Mouse (Mus musculus) heart, adult 9 months (tissue): ENCODE results near the gene Nktr.

ENCODE experiments used
- DNase-seq, 2 experiments: peaks; one replicate each; pipeline ENCODE4 v3.0.0; 2022; ENCODE audit warnings: low spot score in 2 of 2

Nktr gene

DNA sequence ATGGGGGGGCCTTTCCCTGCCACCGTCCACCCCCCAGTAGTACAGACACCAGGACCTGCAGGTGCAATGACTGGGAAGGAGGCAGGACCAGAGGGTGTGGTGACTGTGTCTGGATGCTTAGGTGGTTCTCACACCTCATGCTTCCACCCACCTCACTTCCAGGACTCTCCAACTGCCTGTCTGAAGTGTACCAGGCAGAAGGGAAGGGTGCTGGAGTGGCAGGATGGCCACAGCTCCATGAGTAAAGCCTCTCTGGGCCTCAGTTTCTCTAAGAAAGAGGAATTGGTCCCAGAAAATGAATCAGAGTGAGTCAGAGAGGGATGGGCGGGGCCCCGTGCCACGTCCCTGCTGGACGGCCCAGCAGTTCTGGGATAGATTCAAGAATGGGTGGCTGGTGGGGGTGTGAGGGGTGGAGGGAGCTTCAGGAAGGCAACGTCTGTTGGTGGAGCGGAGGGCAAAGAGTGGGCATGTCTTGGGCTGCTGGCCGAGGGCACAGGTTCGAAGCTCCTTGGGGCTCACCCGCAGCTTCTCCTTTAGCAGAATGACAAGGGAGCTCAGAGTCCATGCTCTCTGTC lies 42.2 kb downstream of the Nktr start:
- DNase-seq = no peak

DNA sequence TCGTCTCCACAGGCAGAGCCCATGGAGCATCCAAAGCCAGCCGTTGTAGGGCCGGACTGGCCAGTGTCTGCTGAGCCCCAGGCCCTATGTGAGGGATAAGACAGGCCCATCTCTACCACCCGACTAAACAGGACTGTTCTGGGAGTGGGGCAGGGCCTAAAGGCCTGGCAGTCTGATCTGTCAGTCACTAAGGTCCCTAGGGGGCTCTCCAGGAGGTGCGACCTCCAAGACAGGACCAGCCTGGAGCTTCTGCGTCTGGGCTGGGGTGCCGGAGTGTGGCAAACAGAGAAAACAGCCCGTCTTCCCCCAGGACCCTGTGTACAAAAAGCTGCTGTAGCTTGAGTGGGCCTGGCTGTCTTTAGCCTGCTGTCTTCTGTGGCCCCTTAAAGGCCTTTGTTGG lies 42.8 kb downstream of the Nktr start:
- DNase-seq = no peak

DNA sequence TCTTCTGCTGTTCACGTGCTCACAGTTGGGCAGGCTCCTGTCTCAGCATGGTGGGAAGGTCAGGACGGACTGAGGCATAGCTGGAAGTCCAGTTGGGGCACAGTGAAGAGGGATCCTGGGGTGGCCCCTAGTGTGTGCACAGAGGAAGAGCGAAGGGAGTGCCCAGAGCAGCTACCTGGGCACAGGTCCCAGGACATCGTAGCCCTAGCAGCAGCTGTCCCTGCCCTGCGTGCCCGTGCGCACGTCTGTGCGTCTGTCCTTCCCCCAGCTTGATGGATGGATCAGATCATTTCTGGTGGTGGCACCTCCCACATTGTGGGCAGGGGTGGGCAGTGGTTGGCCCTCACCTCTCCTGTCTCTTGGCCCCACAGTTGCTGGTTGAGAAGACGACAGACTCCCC lies 43.3 kb downstream of the Nktr start:
- no peak for DNase-seq

DNA sequence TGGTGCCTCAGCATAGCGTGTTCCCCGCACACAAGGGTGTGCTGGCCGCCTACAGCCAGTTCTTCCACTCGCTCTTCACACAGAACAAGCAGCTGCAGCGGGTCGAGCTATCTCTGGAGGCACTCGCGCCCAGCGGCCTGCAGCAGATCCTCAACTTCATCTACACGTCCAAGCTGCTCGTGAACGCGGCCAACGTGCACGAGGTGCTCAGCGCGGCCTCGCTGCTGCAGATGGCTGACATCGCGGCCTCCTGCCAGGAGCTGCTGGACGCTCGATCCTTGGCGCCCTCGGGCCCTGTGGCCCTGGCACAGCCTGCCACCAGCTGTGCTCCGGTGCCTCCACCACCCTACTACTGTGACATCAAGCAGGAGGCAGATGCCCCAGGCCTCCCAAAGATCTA lies 43.8 kb downstream of the Nktr start:
- no peak for DNase-seq

DNA sequence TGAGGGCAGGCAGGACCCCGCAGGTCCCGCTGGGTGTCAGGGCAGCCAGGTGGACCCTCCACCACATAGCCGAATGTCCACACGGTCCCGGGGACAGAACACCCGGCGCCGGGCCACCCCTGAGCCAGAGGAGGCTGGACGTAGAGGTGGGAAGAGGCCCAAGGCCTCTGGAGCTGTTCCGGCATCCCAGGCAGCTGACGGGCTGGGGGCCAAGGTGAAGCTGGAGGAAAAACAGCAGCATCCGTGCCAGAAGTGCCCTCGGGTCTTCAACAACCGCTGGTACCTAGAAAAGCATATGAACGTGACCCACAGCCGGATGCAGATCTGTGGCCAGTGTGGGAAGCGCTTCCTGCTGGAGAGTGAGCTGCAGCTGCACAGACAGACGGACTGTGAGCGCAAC lies 44.7 kb downstream of the Nktr start:
- peak; percentile 51 to 56 for DNase-seq

DNA sequence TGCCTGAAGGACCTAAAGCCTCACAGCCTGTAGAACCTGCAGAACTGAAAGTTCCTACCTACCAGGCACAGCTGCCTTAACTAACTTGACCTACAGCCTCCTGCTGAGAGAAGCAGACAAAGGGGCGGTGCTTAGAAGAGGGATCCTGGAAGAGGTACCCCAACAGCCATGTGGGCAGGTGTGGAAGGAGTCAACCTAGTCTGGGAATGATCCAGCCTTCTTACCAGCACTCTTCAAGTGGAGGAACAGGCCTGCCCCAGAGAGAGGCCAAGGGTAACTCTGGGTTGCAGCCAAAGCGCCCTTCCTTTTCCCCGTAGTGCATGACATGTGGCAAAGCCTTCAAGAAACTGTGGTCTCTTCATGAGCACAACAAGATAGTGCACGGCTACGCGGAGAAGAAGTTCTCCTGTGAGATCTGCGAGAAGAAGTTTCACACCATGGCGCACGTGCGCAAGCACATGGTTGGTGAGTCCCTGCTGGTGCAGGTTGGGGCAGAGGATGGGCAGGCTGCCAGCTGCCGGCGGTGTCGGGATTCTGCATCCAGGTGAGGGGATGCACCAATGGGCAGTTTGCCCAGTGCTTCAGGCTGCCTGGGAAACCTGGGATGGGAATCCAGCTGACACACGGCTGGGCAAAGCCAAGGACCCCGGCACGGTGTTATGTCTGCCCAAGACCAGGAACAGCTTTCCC lies 46.3 kb downstream of the Nktr start:
- no peak for DNase-seq

DNA sequence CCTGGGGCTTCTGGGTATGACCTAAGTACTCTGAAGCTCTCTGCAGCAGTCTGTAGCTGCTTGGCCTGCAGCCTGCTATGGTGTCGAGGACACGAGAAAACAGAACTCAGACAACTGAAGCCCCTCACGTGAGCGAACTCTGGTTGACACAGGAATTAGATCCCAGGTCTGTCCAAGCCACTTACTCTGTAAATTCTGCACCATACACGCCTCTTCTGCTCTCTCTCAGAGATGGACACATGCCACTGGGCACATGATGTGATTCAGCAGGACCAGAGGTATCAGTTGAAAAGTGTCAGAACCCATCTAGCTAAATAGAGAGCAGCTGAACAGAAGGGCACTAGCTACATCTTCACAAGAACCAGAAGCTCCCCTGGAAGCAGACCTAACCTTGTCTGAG lies 53.4 kb downstream of the Nktr start:
- no peak for DNase-seq

DNA sequence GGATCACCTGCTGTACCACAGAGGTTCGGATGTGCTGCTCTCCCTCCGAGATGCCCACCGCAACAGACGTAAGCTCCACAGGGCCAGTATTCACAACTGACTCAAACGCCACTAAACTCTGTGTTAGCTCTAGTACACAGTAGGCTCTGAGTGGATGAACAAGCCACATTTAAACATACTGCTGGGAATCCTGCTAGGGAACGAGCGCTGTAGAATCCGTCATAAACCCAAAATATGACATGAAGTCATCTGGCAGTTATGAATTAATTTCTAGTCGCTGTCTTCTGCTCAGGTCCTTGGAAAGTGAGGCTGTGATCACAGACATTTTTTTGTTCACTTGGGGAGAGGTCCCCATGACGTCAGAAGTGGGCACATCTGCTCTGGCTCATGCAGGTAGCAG lies 57.0 kb downstream of the Nktr start:
- DNase-seq = no peak

DNA sequence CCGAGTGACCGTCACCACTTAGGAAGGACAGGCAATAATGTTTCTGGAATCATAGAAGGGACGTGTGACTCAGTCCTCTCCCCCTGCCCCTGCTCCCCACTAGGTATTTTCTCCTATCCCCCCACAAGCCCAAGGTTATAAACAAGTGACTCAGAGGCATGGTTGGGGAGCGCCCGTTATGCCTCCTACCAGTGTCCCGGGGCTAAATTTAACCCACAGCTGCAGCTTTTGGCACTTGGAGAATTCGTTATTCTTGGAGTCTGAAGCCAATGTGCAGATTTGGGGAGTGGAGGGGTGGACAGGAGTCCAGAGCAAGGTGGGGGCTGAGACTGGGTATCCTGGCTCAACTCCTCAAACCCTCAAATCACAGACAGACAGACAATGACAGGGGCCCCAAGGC lies 57.5 kb downstream of the Nktr start:
- DNase-seq = peak; percentile 31 to 52

DNA sequence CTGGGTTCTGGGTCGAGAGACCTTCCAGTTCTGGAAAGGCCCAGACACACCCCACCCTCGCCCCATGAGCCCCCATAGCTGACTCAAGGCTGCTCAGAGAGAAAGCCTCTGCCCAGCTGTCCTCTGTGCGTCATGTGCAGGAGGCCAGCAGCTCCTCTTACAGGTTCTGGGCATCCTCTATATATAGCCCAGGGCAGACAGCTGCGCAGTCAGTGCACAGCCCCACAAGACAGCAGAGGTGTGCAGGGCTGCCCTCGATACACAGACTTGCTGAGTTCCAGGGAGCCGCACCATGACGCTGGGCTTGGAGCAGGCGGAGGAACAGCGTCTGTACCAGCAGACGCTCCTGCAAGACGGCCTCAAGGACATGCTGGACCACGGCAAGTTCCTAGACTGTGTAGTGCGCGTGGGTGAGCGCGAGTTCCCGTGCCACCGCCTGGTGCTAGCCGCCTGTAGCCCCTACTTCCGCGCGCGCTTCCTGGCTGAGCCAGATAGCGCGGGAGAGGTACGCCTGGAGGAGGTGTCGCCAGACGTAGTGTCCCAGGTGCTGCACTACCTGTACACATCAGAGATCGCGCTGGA lies 58.6 kb downstream of the Nktr start, which contains the start of gene Klhl40:
Gene Klhl40, plus strand, starts transcription at position 124 of the 582 bp plus-strand sequence.
- no peak for DNase-seq

DNA sequence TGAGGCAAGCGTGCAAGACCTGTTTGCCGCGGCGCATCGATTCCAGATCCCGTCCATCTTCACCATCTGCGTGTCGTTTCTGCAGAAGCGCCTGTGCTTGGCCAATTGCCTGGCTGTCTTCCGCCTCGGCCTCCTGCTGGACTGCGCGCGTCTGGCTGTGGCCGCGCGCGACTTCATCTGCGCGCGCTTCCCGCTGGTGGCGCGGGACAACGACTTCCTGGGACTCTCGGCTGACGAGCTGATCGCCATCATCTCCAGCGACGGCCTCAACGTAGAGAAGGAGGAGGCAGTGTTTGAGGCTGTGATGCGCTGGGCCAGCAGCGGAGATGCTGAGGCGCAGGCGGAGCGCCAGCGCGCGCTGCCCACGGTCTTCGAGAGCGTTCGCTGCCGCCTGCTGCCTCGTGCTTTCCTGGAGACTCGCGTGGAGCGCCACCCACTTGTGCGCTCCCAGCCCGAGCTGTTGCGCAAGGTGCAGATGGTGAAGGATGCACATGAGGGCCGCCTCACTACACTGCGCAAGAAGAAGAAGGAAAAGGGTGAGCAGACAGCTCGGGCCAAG lies 59.2 kb downstream of the Nktr start:
- DNase-seq = no peak

DNA sequence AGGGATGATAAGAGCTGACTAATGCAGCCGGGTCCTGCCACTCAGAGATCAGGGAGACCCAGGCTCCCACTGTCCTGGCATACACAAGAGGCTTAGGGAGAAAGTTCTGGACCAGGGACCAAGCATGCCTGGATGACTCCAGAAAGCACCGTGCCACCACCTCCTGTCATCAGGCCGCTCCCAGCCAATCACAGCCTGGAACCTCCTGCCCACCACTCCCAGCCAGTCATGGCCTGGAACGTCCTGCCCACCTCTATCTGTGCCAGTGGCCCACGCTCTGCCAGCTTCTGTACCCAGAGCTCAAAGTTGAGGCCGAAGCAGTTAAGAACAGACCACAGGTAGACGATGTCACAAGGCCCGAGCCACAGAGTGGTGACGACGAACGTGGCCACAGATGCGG lies 65.8 kb downstream of the Nktr start:
- no peak for DNase-seq

DNA sequence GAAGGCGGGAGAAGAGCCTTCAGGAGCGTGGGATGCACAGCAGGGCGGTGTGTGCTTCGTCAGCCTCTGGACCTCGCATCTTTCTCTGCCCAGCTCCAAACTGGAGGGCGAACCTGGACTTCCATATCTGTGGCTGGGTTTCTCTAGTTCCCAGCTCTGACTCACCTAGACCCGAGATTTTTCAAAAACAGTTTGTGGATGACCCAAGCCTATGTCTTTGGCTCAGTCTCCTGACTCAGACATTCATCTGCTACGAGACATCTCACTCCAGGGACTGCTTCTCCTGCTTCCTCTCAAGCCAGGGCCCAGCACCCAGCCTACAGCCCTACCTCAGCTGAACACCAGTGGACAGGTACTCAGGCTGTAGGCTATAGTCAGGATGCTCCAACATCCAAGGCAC lies 66.3 kb downstream of the Nktr start:
- DNase-seq = no peak

DNA sequence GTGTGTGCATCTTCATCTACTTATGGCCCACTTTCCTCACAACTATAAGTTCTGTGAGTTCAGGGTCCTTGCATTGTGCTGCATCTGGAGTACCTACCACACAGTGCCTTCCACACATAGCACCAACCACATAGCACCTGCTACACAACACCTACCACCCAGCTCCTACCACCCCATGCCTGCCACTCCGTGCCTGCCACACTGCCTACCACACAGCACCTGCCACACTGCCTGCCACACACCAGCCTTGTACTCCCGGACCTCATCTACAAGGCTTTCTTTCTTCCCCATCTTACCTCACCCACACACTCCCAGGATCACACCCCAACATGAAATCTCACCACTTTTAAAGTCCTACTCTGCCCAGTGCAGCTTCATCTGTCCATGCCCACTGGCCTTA lies 67.4 kb downstream of the Nktr start:
- DNase-seq = no peak

DNA sequence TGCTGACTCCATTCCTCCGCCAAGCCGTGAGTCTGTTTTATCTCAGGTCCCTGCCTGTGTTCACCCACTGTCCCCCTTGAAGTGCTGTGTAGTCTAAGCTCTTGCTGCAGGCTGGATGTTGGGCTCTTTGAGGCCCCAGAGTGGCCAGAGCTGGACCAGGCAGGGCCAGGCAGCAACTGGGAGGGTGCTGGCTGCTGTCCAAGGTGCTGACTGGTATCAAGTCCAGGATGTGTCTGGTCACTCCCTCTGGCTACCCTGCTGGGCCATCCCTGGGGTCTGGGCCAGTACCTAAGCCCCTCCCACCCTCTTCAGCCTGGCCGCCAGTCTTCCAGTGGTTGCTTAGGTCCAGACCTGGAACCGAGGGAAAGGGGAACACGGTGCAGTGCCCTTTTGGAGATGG lies 72.2 kb downstream of the Nktr start:
- peak; percentile 73 to 74 for DNase-seq

DNA sequence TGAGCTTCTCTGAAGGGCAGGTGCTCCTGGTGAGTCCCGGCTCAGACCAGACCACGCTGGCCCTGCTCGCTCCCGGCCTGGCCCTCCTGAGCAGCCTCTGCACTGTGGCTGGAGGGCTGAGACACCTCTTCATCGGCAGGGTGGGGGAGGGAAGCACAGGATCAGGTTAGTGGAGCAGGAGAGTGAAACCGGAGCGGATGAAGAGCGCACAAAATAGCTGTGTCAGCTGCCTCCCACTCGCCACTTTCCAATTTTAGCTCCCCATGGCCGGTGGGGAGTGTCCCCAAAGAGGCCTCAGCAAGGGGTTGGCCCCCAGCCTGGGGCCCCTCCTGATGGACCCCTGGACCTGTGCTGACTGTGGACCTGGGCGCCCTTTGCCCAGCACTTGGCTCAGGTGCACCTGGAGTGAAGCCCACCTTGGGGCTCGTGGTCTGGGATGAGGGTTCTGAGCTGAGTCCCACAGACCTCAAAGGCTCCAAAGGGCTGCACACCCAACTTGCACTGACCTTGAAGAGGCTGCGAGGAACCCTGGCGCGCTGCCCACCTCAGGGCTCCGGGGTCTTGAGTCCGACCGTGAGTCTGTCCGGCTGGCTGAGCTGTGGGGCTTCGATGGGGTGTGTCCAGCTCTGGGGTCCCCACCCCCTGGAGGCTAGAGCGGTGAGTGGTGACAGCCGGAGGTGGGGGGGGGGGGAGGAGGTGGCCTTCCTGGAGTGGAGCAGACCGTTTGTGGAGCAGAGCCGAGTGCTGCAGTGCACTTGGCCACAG lies 73.0 kb downstream of the Nktr start, which contains the start of gene Hhatl:
Gene Hhatl, minus strand, starts transcription at position 751 of the 765 bp plus-strand sequence.
- peak; percentile 33 to 47 for DNase-seq

DNA sequence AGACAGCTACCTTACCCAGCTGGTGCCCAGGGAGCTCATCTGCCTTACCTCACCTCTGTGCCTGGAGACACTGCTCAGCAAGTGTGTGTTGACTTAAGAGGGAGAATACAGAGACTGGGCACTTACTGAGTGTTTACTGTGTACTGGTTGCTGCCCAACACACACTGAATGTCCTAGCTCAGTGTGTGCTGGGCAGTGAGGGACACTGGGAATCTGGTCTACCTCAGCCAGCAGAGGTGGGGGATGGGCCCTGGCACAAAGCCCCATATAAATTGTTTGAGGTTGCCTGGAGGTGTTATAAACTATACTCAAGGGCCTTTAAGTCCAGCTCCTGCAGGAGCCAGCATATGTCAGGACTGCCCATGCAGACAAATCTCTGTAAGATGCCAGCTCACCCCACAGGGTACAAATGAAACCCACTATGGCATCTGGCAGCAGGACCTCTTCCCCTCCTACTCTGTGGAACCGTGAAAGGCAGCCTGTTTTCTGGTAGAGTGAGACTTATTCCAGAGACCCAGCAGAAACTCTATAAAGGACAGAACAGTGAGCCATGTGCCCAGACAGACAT lies 76.1 kb downstream of the Nktr start:
- DNase-seq = peak; percentile 36 to 69

DNA sequence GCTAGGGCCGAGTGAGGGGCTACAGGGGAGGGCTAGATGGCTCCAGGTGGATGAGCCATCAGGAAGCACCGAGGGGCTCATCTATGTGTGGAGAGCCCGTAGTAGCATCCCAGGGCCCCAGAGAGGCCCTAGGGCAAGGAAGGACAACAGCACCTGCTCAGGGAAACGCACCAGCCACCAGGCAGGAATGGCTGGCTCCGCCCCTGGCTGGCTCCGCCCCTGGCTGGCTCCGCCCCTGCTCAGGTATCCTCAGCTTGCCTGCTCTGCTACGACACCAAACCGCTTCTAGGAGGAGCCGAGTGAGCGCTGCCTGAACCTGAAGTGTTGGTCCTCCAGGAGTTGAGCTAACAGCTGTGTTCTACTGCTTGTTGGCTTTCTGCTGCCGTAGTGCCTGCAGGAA lies 78.8 kb downstream of the Nktr start:
- DNase-seq = no peak

DNA sequence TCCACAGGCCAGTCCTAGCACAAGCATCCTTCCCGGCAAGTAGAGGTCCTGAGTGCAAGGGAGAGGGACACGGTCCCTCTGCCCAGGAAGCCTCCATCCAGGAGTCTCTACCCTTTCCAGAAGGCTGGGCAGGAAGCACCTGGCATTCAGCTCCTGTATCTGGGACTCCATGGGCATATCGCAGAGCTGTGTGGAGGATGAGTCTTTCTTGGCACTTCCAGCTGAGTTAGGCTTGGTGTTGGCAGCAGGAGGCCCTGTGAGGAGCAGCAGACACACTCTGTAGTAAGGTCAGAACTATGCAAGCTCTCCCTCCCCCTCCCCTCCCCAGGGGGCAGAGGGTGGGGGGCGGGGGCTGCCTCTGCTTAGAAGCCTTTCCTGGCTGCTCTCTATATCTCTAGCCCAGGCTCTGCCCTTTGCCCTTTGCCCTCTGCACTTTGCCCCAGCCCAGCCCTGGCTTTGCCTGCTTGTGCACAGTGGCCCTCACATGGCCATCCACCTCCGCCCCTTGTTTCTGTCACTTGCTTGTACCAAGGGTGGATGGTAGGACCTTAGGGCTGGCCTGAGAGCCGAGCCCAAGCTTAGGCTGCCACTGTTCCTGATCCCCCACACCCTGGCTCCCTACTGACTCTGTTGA lies 80.0 kb downstream of the Nktr start:
- DNase-seq = no peak

DNA sequence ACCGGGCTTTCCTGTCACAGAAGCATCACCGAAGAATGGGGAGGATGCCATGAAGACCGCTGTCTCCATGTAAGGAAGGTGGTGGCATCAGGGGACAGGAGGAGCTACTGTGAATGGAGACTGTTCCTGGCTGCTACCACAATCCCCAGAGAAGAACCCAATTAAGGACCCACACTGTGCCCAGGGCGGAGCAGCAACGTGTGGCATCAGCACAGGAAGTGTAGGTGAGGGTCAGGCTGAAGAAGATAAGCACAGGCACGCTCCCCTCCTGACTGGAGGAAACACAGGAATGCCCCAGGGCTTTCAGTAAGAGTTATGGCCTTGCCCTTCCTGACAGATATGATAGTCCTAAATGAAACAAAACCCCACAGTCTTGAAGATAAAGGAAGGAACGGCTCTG lies 83.8 kb downstream of the Nktr start:
- DNase-seq = no peak
